Mouse (Mus musculus) adrenal gland, adult 18-20 months (tissue): ENCODE measurements around the gene Nudt1. TPM values are rescaled to one million over a fixed set of nuclear protein-coding genes. Genes with fewer than 3 reads are reported as not detected.
"Not testable (repeated sequence)": the region's sequence is repeated elsewhere in the genome, so short reads cannot be mapped to it uniquely, and the experiment has no call there.

Source experiments
- DNase-seq, 2 experiments: peaks; one replicate each; pipeline ENCODE4 v3.0.0; 2021 to 2022; ENCODE audit warnings: low spot score in 2 of 2
- total RNA-seq, 2 experiments: library from RNA; stranded (reverse); gene quantifications; 1 replicate in 1 of 2; 2 replicates in 1 of 2; pipeline ENCODE4 v1.2.3; 2021

Nudt1 gene
- total RNA-seq, 2 experiments from 2014 or later: 13.5 to 17.6 TPM

DNA sequence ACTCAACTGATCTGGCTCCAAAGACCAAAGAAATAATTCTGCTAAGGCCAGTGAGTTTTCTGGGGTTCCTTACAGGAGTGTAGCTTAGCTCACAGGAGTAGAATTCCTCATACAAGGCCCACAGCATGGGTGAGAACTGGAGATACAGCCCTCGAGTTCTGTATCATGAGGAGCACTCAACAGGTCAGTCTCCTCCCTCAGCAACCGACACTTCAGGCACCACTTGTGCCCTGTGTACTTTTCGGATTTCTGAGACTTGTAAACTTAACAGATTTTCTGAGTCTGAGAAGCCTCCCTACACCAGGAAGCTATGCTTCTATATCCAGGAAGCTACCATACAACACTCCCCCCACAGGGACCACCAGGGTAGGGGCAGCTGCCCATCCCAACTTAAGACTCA lies 18.4 kb downstream of the Nudt1 start:
- no peak for DNase-seq

DNA sequence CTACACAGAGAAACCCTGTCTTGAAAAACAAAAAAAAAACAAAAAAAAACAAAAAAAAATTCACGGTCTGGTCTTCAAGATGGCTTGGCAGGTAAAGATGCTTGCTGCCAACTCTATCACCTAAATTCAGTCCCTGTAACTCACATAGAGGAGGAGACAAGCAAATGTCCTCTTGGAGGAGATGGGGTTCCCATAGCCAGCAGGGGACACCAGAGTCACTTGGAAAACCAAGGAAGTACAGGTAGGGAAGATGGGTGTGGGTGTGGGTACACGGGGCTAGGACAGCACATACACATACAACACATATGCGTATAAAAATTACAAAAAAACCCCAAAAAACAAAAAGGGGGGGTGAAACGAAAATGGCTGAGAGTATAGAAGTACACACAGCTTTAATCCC lies 21.4 kb downstream of the Nudt1 start:
- DNase-seq: no peak

DNA sequence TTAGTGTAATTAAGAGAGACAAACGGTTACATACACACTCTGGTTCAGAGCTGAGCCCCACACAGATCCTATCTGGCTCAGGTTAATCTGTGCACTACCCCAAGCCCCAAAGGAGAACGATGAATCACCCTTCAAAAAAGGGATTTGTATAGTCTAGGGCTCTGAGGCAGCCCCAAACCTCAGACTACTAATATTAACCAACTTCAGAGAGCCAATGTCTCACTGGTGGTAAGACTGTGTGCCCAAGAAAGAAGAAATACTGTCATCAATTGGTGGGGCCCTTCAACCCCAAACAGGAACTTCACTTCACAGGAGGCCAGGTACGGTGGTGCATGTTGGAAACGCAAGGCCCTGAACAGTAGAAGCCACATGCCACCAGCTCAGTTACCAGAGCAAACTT lies 23.8 kb downstream of the Nudt1 start:
- DNase-seq: no peak

DNA sequence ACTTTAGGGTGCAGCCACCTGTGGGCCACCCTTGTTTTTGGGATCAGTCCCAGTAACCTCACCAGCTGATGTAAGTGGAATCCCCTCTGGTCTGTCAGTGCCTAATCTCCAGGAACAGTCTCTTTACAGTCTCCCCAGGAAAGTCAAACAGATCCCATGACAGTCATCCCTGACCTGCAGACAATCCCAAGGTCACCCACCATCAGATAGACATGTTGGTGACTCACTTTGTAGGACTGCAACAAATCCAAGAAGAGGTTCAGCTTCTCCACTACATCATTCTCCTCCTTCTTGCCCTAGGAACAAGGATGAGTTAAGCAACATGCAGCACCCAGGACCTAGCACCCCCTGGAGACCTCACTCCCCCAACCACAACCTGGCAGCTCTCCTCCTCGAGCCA lies 24.6 kb downstream of the Nudt1 start:
- no peak for DNase-seq

DNA sequence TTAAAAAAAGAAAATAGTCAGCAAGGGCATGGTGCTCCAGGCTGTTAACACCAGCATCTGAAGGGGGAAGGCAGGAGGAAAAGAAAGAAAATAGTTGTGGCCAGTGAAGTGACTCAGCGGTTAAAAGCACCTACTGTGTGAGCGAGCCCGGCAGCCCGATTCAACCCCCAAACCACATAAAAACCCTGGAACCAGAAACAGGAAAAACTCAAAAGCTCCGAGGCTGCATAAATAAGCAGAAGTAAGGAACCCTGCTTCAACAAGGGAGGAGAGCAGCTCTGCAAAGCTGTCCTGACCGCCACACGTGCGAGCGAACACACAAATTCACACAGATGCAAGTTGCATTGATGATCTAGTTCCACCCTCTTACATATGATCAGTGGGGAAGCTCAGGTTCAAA lies 28.4 kb downstream of the Nudt1 start:
- no peak for DNase-seq

DNA sequence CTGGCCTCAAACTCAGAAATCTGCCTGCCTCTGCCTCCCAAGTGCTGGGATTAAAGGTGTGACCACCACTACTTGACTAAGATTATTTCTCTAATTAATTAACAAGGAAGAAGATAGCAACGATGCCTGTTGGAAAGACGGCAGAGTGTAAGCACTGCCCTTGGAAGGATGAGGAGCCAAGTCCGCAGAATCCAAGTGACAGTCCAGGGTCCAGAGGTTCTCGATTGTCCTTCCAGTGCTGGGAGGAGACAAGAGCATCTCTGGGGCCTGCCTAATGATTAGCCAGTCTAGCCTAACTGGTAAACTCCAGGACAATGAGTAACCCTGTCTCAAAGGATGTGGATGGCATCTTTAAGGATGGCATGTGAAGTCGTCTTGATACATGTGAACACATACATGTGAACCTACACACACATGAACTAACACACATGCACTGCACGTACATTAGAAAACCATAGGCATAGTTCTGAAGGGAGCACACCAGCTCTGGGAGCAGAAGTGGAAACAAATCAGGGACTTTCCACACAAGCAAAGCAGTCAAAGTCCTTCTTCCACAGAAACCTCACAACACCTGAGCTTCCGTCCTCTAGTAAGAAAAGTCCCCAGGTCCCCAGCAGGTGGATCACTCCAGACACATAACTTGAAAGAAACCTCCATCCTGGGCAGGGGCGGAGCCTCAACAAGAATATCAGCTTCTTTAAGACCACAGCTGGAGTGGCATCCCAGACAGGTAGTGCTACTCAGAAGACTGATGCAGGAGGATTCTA lies 29.5 kb downstream of the Nudt1 start:
- no peak for DNase-seq

DNA sequence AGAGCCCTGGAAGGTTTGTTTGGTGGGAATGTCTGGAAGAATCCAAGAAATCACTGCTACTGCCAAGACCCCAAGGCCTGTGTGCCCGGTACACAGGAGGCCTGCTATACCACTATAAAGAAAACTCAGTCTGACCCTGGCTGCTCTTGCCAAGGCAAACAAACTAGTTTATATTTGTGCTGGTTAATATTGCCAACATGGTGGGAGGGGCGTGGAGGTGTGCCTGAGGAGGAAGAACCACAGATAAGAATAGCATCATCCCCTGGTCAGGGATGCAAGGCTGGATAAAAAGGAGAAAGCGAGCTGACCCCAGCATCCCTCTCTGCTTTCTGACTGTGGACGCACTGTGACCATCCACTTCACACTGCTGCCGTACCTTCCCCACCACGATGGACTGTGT lies 30.9 kb downstream of the Nudt1 start:
- DNase-seq: no peak

DNA sequence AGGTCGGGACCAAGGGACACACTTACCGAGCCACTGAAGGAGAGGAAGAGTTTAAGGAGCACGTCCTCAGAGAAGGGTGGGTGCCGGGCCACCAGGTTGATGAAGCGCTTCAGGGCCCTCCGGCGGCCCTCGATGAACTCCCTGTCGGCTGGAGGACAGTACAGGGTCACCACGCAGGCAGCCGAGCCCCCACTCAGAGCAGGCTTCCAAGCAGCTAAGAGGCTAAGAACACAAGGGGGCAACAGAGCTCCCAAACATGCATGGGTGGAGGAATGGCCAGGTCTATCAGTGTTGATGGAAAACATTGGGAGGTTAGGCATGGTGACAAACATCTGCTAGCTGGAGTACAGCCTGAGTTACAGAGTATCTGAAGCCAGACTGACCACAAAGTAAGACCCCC lies 34.5 kb downstream of the Nudt1 start:
- DNase-seq: no peak

DNA sequence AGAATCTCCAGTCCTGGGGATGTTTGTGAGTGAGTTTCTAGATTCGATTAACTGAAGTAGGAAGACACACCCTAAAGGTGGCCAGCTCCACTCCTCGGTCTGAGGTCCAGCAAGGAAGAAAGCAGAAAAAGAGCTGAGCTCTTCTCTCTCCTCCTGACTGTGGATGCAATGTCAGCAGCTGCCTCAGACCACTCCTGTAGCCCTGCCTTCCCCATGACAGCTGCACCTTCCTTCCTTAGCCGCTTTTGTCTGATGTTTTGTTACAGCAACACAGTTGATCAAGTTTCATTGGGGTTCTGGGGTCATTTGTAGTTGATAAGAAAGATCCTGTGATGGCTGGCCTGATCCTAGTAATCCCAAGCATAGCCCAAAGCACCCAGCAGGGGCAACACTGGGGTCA lies 36.0 kb downstream of the Nudt1 start:
- no peak for DNase-seq

DNA sequence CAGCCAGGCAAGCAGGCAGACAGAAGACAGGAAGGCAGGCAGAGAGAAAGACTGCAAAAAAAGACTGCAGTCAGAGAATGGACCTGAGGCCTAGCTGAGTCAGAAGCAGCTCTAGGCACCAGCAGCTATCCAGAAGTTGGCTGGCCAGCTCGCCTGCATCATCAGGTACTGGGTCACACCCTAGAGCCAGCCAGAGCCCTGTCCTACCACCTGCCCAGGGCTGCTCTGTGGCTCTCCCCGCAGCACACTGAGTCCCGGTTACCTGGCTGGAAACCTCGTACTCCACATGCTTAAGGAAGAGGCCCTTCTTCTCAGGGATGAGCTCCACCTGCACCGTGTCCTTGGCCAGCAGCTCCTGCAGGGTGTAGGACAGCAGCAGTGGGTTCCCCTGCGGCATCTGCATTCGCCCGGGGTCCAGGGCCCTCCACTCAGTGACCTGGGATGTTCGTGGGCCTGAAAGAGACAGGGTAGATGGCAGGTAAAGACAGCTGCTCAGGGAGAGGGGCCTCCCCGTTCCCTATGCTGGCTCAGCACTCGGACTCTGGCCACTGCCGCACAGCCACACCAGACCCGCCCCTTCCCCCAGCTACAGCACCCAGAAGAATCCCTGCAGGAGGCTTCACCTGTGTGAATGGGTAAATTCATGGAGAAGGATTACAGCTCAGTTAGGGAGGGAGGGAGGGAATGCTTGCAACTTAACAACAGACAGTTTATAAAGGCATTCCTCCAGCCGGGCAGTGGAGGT lies 38.6 kb downstream of the Nudt1 start:
- DNase-seq: no peak

DNA sequence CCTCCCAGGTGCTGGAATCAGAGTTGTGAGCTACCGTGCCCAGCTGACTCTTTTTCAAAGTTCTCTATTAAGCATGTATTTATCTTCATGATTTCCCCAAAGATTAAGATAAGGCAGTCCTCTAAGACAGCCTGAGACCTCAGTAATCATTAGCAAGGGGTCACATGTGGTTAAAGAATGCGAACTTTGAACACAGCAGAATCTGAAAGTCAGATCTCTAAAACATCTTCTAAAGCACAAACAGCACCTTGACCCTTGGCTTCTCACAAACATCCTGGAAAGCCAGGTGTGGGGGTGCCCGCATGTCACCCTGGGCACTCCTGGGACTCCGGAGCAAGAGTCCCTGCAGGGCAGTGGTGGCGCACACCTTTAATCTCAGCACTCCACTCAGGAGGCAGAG lies 43.0 kb downstream of the Nudt1 start:
- no peak for DNase-seq

DNA sequence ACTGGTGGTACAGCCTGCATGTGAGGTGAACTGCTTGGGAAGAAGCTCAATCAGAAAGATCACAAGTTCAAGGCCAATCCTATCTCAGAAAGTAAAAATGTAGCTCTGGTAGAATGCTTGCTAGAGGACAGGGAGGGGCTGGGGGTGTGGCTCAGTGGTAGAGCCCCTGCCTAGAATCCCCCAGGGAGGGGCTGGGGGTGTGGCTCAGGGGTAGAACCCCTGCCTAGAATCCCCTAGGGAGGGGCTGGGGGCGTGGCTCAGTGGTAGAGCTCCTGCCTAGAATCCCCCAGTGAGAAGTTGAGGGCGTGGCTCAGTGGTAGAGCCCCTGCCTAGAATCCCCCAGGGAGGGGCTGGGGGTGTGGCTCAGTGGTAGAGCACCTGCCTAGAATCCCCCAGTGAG lies 46.7 kb downstream of the Nudt1 start:
- DNase-seq: not testable (repeated sequence)

DNA sequence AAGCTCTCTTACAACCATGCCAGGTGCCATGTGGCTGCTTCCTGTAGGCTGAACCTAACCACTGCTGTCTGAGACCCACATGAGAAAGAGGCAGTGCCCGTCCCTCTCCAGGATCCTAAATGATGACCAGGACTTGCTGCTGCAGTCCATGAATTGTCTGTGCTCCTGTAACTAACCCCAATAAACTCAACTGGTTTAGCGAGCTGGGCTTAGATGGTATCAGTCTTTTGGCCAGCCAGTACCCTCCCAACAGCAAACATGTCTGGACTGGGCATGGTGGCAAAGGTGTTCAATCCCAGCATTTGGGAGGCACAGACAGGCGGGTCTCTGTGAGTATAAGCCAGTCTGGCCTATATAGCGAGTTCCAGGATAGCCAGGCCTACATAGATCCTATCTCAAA lies 47.5 kb downstream of the Nudt1 start:
- DNase-seq: no peak

DNA sequence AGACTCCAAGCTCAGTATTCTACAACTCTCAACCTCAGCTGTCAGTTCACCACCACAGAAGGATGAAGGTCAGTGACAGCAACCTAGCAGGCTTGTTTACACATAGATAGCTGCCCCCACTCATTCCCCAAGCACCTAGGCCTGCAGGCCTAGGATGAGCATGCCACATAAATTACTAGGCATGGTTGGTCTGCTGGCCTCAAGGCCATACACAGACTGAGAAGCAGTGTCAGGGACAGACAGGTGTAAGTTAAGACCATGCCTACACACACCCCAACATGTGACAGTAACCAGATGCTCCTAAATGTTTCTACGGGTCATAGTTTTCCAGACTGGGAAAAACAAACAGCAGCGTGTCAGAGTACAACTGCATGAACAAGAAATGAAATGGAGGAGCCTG lies 48.0 kb downstream of the Nudt1 start:
- no peak for DNase-seq

DNA sequence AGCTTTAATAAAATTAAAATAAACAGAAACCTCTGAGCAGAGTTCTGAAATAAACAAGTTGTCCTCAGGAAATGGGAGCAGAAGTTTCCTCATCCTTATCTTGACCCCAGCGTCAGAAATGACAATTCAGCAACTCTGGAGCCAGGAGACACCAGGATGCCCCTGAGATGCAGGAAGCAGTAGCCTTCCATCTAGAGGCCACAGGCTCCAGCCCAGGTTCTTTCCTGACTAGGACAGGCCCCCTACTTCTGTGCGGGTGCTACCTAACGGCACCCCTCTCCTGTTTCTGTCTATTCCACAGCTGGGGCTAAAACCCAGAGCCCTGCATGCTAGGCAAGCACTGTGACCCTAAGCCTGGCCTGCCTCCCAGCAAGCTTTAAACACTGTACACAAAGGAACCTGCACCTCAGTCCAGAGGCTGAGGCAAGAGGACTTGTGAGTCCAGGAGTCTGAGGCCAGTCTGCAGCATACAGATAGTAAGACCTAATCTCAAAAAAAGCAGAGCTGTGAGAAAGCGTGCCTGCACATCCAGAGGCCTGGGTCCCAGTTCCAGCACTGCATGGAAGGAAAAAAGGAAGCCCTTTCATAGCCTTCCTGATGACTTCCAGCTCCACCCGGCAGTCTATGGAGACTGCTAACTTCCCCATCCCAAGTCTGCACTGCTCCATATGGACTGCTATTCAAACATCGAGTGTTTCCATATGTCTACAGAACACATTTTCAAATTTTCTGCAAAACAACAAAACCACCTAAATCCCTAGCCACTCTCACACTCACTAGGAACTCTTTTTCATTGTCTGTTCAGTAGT lies 49.2 kb downstream of the Nudt1 start:
- no peak for DNase-seq

DNA sequence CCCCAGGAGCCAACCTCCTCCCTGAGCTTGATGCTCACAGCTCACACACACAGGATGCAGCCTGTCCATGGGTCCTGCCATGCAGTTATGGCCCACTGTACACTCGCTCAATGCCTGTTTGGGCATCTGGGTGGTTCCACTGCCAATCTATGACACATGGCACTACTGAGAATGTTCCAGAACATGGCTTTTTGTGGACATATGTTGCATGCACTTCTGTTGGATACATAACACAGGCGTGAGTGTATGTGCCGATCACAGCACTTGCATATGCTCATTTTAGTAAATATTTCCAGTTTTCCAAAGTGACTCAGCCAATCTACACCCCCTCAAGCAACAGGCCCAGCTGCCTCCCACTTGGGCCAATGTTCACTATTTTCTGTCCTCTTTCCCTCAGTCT lies 50.2 kb downstream of the Nudt1 start:
- DNase-seq: no peak

DNA sequence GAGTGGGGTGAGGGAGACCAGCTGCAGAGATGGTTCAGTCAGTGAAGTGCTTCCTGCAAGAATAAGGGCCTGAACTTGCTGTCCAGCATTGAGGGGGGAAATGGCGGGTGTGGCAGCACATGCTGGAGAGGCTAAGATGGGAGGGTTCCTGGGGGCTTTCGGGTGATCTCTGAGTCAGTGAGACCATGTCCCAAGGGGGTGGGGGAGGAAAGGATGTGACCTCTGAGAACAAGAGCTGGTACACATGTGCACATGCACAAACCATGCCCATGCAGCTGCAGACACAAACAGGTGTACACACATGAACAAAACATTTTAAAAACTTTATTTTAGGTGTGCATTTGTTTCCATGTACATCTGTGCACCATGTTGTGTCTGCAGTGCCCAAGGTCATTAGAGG lies 52.3 kb downstream of the Nudt1 start:
- no peak for DNase-seq

DNA sequence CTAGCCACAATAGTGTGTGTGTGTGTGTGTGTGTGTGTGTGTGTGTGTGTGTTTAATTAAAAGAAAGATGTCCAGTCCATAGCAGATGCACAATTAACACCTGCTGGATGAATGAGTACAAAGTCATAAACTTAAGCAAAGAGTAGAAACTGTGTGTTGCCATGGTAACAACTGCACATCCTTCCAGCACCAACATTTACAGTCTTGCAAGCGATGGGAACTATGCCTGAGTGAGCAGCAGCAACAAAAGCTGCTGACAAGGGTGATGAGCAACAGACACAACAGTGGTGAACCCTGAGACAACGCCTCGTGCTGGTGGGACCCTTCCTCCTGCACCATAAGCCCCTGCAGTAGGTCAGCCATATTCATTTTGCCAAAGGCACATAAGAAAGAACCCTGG lies 52.8 kb downstream of the Nudt1 start:
- no peak for DNase-seq

DNA sequence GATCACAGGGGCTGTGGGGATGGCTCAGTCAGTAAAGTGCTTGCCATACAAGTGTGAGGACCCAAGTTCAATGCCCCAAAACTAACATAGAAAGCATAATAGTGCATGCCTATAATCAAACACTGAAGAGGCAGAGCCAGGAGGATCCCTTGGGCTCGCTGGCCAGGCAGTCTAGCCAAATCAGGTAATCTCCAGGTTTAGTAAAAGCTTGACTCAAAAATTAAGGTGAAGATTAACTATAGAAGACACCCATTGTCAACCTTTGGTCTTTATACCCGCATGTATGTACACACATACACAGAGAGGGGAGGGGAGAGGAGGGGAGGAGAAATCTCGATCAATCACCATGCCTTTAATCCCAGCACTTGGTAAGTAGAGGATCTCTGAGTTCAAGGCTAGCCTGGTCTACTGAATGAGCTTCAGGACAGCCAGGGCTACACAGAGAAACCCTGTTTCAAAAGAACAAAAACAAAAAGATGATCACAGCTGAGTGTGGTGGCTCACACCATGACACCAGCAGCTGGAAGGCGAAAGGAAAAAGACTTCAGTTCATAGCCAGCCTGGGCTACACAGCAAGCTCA lies 53.9 kb downstream of the Nudt1 start:
- DNase-seq: no peak

DNA sequence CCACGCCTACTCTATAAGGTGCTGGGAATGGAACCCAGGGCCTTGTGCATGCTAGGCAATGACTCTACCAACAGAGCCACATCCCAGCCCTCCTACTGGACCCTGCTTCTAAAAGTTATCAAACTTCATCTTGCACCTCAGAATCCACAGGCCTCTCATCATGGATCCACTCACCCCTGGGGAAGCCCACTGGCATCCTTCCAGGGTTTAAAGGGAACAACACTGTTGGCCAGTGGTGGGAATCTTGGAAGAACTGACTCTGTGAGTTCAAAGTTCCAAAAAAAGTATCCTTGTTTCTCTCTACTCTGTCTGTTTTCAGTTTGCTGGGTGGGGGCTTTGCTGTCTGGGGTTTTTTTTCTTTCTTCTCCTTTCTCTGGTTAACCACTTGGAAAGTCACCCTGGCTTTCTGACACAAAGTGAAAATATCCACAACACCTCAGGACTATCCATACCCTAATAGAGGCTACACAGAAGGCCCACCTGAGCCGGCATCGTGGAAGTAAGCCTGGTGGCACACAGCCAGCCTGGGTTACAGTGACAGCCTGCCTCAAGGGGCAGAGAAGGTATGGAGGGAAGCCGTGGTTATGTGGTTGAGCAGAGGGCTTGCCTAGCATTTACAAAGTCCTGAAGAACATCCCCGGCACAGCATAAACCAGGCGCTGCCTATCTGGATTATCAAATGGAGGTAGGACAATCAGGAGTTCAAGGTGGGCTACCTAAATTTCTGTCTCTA lies 56.8 kb downstream of the Nudt1 start:
- DNase-seq: no peak

DNA sequence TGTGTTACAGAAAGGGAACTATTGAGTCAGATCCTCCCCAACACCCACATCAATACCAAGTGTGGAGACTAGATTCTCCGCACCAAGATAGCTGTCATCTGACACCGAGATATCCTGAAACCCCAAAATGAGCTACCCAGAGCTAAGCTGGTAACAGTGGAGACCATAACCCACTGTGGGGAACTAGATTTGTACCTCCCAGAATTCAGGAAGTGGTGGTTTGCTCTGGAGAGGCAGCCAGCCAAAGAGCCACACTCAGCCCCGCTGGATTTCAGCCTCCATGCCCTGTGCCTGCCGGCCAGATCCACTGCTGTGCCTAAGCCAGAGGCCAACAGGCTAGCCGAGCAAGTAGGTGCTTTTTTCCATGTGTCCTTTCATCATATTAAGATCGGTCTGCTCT lies 57.8 kb downstream of the Nudt1 start:
- DNase-seq: peak in 1 of 2 experiments; percentile 23
